Mouse (Mus musculus): Measurements from ENCODE around the gene Kcnc3.

GRCm38 (mm10) chr7:44553196-44553764 lies 37.2 kb upstream of the Kcnc3 start:
- TF ChIP-seq USF1 (IDR thresholded peaks at IDR 0.05; ENCODE audit: low read depth), result no peak
- TF ChIP-seq CTCF (IDR thresholded peaks at IDR 0.05; ENCODE audit: control insufficient read depth, insufficient read depth, insufficient read length), result no peak
- no peak for TF ChIP-seq MYOD1 (IDR thresholded peaks at IDR 0.05; ENCODE audit: control insufficient read depth, insufficient read length, low read depth)
- TF ChIP-seq MYOG (IDR thresholded peaks at IDR 0.05; ENCODE audit: control insufficient read depth, extremely low read depth, insufficient read length), result no peak
- no peak for TF ChIP-seq MAX (IDR thresholded peaks at IDR 0.05)
- TF ChIP-seq FOSL1 (IDR thresholded peaks at IDR 0.05; ENCODE audit: insufficient read depth, low read length, poor library complexity, severe bottlenecking), result no peak

Measured in C2C12 (cell line).